Mouse (Mus musculus): ENCODE measurements around the gene 4632433K11Rik. TPM values are rescaled to one million over a fixed set of nuclear protein-coding genes. Genes with fewer than 3 reads are reported as not detected.
A peak's percentile ranks its signal among the peaks of the same experiment; 100 is the strongest.

Gene 4632433K11Rik
- total and polyA plus RNA-seq, 3 experiments, result not detected

- TF ChIP-seq MAFK (IDR thresholded peaks at IDR 0.05; ENCODE audit: borderline replicate concordance, low read depth, low read length) (no peak), MEF2A (IDR thresholded peaks at IDR 0.05; ENCODE audit: extremely low read depth, insufficient replicate concordance, low read depth, low read length, poor library complexity, severe bottlenecking) (no peak), CTCF (IDR thresholded peaks at IDR 0.05 in 2 of 3, conservative IDR thresholded peaks at IDR 0.05 in 1 of 3; ENCODE audit: control insufficient read depth in 1 of 3, insufficient read depth in 1 of 3, low read depth in 2 of 3, low read length in 3 of 3, poor library complexity in 1 of 3, severe bottlenecking in 1 of 3) (no peak), MAZ (IDR thresholded peaks at IDR 0.05; ENCODE audit: low read depth, low read length) (peak; percentile 59), MXI1 (IDR thresholded peaks at IDR 0.05; ENCODE audit: low read depth, low read length) (peak; percentile 46; the same call in 1 of the 2 replicates), RCOR1 (IDR thresholded peaks at IDR 0.05; ENCODE audit: low read depth, low read length) (peak; percentile 81), MYB (IDR thresholded peaks at IDR 0.05; ENCODE audit: low read depth, low read length) (no peak), POLR2AphosphoS2 (IDR thresholded peaks at IDR 0.05; ENCODE audit: low read length) (no peak), BHLHE40 (IDR thresholded peaks at IDR 0.05; ENCODE audit: borderline replicate concordance, low read depth, low read length) (no peak; the same call in 1 of the 2 replicates), TCF12 (IDR thresholded peaks at IDR 0.05; ENCODE audit: low read depth, low read length) (peak; percentile 25; the same call in 1 of the 2 replicates), TBP (IDR thresholded peaks at IDR 0.05; ENCODE audit: low read depth, low read length) (no peak), POLR2A (IDR thresholded peaks at IDR 0.05; ENCODE audit: control insufficient read depth in 1 of 2, insufficient read depth in 1 of 2, low read depth in 1 of 2, low read length in 2 of 2, poor library complexity in 1 of 2) (peak; percentile 59 to 61; a peak in 1 of 4 replicates), USF1 (IDR thresholded peaks at IDR 0.05; ENCODE audit: low read depth, low read length) (no peak), CHD1 (IDR thresholded peaks at IDR 0.05; ENCODE audit: low read depth, low read length) (peak; percentile 92; the same call in 1 of the 2 replicates), ZC3H11A (IDR thresholded peaks at IDR 0.05; ENCODE audit: low read depth, low read length) (no peak), ELF1 (IDR thresholded peaks at IDR 0.05; ENCODE audit: low read depth, low read length) (peak; percentile 73), NELFE (IDR thresholded peaks at IDR 0.05; ENCODE audit: low read depth, low read length) (peak; percentile 75), USF2 (IDR thresholded peaks at IDR 0.05; ENCODE audit: borderline replicate concordance in 1 of 2, insufficient read depth in 1 of 2, low read depth in 1 of 2, low read length in 2 of 2) (no peak), MYC (IDR thresholded peaks at IDR 0.05; ENCODE audit: low read depth, low read length) (peak; percentile 57), ZKSCAN1 (IDR thresholded peaks at IDR 0.05; ENCODE audit: low read depth, low read length) (no peak), NRF1 (IDR thresholded peaks at IDR 0.05; ENCODE audit: insufficient read depth, low read depth, low read length, poor library complexity, severe bottlenecking) (peak; percentile 54; the same call in 1 of the 2 replicates), TAL1 (IDR thresholded peaks at IDR 0.05; ENCODE audit: low read length) (no peak), JUND (IDR thresholded peaks at IDR 0.05; ENCODE audit: low read depth, low read length) (no peak), GATA1 (IDR thresholded peaks at IDR 0.05; ENCODE audit: low read depth, low read length) (no peak), ZNF384 (IDR thresholded peaks at IDR 0.05; ENCODE audit: low read depth, low read length) (0 out of 2 replicates have a peak, but pooled peaks have one; percentile 46)
These were observed 19.4 kb upstream of the 4632433K11Rik start, which contains the start of the genes Zfp524 and Fiz1 (continued) for GRCm38 (mm10) chr7:5014251-5015117.
